Mouse (Mus musculus) gastrocnemius, postnatal 10 days (tissue): ENCODE data around the gene Fam193a. TPM values are rescaled to one million over a fixed set of nuclear protein-coding genes. Genes with fewer than 3 reads are reported as not detected.

ENCODE experiments used
- DNase-seq: peaks from one replicate; pipeline ENCODE4 v3.0.0; 2021; ENCODE audit warnings: mixed read lengths
- total RNA-seq, 2 experiments: library from RNA; stranded (reverse); gene quantifications; 2 replicates each; pipeline ENCODE4 v1.2.3; 2021

Gene Fam193a
- total RNA-seq, 2 experiments from 2014 or later: 19.6 to 26.6 TPM

DNA sequence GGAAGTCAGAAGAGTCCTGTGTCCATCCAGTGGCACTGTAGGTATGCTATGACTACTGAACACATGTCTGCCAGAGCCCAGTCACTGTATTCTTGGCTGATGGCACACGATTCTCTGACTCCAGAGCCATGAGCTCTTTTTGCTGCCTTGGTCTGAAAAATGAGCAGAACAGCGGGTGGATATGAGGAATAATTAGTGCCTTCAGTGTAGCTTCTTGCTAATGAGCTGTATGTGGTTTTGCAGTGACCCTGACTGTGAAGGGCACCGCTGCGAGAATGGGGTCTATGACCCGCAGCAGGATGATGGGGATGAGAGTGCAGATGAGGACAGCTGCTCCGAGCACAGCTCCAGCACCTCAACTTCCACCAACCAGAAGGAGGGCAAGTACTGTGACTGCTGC is 92.1 kb downstream of the Fam193a start:
- DNase-seq: no peak

DNA sequence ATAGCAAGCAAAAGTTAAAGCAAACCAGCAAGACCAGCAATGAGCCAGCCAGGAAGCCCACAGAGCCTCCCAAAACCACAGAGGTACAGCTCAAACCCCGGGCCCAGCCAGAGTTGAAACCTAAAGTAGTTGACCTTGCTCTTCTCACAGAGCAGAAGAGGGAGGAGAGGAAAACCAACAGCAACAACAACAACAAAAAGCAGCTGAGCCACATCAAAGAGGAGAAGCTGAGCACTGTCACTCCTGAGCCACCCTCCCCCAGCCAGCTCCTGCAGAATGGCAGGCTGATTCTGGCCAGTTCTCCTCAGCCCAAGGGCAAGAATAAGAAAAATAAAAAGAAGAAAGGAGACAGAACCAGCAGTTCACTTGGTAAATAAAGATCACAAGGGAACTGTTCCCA is 96.3 kb downstream of the Fam193a start:
- no peak for DNase-seq

- no peak for DNase-seq
These were observed 96.9 kb downstream of the Fam193a start for GRCm38 (mm10) chr5:34466648-34467047.

GRCm38 (mm10) chr5:34468039-34468775 is 98.5 kb downstream of the Fam193a start:
- no peak for DNase-seq

- DNase-seq: no peak
These were observed 111.2 kb downstream of the Fam193a start for GRCm38 (mm10) chr5:34480926-34481325.

DNA sequence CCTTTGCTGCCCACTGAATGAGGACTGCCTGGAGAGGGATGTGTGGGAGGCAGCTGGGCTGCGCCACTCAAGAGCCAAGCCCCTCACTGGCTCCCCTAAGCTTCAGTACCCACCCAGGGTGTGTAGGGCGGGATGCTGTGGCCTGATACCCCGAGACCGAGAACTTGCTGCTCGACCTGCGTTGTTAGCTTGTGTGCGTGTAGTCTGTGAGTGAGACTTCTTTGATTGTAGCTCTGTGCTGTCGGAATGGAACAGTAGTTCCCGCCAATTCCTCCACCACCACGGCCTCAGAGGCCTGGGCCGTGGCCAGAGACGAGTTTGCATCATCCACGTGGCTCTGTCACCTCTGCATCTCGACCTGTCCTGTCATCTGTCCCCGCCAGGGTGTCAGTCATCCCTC is 116.0 kb downstream of the Fam193a start:
- no peak for DNase-seq

- DNase-seq: peak; percentile 28
These were observed 117.8 kb downstream of the Fam193a start for GRCm38 (mm10) chr5:34487320-34488090.

- DNase-seq: no peak
These were observed 119.1 kb downstream of the Fam193a start for GRCm38 (mm10) chr5:34488741-34489417.

DNA sequence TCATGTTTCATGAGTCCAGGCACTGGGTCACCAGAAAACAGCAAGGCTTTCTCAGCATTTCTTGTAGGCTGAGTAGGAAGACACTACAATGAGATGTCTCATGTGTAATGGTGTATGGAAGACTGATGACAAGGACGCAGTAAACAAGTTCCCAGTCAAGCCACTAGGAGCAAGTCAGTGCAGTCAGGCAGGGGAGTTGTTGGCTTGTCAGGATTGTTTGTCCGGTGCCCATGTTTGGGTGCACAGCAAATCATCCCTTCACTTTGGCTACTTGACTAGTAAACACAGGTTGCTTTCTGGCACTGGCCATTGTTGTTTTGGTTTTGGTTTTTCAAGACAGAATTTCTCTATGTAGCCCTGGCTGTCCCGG is 119.7 kb downstream of the Fam193a start:
- no peak for DNase-seq

DNA sequence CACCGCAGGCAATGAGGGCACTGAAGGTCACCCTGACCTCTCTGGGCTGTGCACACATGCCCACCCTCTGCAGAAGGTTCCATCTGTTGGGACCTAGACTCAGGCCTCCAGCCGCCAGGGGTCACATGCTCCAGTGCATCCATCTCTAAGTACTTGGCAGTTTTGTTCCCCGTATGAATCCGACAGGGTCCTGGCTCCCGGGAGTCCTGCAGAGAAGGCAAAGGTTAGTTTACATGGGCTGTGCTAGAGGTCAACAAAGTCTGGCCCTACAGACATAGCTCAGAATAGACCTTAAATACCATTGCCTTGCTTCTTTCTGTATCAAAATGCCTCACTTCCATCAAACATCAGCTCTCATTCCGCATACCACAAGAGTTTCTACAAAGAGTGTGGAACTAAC is 127.0 kb downstream of the Fam193a start:
- DNase-seq: no peak

DNA sequence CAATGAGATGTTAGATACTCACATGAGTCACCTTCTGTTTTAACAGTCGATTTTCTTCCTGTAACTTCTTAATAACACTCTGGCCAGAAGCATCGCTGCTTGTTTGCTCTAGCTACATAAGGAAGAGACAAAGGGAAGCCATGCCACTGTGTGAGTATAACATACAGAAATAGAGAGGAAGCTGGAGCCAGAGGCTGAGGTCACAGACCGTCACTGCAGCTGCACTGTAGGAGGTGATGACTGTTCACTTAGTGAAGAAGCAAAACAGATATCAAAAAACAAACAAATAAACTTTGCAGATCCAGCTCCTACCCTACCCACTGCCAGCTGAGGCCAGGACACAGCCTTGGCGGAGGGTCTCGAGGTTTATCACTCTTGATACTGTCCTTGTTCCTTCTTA is 131.2 kb downstream of the Fam193a start:
- no peak for DNase-seq

- no peak for DNase-seq
These were observed 131.9 kb downstream of the Fam193a start for GRCm38 (mm10) chr5:34501588-34501987.

DNA sequence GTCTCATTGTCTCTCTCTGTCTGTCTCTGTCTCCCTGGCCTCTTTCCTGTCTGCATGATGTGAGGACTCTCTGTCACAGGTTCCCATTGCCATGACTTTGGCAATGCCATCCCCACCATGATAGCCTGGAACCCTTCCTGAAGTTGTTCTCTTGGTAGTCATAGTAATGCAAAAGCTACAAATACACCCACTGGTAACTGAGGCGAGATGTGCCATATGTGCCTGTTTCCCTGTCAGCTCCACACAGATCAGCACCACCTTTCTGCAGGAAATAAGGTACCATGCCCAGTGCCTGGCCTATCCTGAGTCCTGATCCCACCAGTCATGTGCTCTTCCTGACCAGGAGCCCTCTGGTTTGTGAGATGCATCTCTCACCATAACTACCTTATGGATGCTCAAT is 132.7 kb downstream of the Fam193a start:
- DNase-seq: no peak

GRCm38 (mm10) chr5:34502821-34503220 is 133.1 kb downstream of the Fam193a start:
- no peak for DNase-seq

- no peak for DNase-seq
These were observed 142.8 kb downstream of the Fam193a start for GRCm38 (mm10) chr5:34512486-34512885.

DNA sequence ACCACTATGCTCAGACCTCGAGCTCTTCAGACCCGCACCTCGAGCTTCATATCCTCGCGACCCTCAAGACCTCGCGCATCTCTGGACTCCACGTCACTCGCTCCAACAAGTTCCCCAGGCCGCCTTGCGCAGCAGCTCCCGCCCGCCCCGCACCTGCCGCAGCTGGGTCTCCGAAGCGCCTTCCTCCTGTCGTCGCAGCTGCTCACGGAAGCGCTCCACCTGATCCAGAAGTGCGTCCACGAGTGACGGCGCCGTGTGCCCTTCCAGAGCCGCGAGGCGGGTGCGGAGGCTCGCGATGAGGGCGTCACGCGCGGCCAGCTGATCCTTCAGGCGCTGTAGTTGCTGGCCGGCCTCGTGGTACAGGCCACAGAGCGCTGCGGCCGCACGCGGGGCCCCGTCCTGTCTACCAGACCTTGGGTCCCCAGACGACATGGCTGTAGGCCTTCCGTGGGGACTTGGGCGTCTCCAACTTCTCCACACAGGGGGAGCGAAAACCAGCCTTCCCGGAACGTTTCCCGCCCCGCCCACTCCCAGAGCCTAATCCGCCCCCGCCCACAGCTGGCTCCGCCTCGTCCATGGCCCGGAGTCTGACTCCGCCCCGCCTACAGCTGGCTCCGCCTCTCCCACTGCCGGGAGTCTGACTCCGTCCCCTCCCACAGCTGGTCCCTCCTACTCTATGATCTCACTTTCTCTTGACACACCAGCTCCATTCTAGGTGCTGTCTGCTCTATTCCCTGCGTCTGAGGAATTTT is 143.9 kb downstream of the Fam193a start, which contains the start of gene Tnip2:
Gene Tnip2, minus strand, starts transcription at position 526 of the 752 bp plus-strand sequence.
- peak; percentile 97 for DNase-seq

DNA sequence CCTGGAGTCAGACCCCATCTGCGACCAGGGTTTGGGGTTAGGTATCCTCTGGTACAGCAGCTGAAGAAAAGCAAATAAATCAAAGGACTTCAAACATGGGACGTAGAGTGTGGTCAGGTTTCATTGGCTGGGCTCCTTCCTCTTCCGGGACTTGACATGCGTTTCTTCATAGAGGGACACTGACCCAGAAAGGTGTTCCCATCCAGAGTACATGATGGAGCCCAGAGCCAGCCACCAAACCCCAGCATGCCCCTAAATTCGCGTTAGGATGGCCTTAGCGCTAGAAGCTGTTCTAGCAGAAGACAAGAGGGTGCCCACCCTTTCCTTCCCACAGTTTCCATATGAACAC is 144.5 kb downstream of the Fam193a start:
- no peak for DNase-seq

DNA sequence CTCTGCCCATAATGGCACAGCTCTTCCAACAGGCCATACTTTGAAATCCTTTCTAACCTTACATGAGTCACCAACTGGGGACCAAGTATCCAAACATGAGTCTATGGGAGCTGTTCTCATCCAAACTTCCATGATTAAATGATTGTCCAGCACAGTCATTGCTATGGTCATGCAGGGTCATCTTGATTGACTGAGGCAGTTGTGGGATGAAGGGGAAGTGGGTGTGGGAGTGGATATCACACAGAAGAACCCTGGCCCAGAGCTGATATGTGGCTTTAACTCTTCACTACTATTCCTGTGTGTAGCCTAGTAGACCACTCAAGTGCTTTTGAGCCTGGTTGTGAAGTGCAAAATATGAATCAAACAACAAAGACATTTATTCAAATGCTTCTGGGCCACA is 145.4 kb downstream of the Fam193a start:
- peak; percentile 1 for DNase-seq

DNA sequence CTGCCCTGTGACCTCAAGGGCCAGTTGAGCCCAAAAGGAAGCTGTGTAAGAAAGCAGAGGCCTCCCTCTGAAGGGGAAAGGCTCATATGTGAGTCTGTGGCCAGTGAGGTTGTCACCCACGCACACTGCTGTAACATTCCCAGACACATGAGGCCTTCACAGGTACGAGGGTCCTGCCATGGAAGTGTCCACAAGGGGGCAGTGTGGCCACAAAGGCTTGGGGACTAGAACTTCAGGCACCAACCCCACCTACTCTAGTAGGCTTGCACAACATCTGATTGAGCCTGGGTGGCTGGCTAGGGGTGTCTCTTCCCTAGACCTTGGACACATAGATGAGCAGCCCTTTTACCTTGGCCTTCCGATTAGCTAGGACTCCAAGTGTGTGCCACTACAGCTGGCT is 148.2 kb downstream of the Fam193a start:
- DNase-seq: peak; percentile 83

DNA sequence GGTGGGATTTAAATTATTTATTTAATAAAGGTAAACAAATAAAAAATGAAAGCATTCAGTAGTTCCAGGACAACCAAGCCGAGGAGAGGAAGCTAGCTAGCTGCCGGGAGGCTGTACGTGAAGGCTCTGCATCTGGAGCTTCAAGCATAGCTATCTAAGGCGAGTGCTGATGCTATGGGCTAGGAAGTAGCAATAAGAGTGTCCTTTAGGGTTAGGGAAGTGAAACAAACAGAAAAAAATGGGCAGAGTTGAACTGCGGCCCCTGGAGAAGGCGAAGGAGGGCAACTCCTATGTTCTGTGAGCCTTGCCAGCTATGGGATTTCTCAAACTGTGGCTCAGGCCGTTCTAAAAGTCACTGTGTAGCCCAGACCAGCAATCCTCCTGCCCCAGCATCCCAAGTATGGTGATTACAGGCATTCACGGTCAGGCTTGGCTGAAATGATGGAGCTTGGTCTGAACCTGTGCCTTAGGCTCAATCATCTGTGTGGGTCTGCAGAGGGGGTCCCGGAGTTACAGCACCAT is 149.7 kb downstream of the Fam193a start:
- DNase-seq: no peak

DNA sequence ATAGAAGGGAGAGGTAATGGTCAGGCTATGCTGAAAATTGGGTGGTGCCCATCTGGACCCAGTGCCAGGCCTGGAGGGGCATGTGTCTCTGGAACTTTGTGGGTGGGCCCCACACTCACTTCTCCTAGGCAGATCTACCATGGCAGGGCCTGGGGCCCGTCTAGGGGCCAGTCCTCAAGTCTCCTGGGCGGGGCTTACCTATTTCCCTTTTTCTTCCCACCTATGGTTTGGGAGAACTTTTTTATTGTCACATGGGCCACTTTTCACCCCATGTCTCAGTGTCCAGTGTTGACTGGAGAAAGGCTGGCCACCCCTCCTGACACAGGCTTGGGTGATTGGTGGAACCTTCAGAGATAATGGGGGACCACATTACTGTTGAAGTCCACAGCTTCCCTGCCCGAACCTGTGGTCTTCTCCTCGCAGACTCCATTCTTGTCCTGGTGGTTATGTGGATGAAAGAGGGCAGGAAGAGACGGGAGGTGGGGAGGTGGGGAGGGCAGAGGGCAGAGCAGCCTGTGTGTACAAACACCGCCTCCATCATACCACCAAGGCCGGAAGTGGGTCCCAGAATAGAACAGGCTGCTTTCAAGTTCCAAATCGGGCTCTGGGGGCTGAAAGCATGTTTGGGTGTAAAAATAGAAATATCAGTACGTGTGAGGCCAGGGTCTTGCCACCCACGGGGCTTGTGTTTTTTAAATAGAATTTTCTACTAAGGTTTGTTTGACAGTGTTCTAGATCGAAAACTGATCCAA is 150.9 kb downstream of the Fam193a start:
- no peak for DNase-seq

DNA sequence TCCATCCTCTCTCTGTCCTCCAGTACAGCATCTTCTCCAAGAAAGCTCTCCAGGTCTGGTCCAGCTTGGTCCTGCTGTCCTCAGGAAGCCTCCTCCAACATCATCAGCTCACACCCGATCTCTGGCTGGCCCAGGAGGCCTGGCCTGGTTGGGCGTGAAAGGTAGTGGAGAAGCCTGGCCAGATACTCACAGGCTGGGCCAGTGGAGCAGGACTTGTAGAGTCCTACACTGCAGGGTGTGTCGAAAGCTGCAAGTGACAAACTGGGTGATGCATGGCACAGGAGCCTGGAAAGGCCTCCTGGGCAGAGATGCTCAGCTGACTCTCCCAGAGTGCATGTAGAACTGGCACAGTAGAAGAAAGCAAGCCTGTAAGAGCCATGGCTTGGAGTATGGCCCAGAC is 151.6 kb downstream of the Fam193a start:
- DNase-seq: no peak
